Mouse (Mus musculus) spleen, postnatal 4 days (tissue): ENCODE data around the gene Tut7.
"Not testable (repeated sequence)": the region's sequence is repeated elsewhere in the genome, so short reads cannot be mapped to it uniquely, and the experiment has no call there.

Experiments used
- DNase-seq, 2 experiments: peaks; one replicate each; pipeline ENCODE4 v3.0.0; 2022; ENCODE audit warnings: low spot score in 2 of 2

Tut7 gene

GRCm38 (mm10) chr13:59768531-59768930, 54.4 kb downstream of the Tut7 start:
- peak in 1 of 2 experiments; percentile 25 for DNase-seq

DNA sequence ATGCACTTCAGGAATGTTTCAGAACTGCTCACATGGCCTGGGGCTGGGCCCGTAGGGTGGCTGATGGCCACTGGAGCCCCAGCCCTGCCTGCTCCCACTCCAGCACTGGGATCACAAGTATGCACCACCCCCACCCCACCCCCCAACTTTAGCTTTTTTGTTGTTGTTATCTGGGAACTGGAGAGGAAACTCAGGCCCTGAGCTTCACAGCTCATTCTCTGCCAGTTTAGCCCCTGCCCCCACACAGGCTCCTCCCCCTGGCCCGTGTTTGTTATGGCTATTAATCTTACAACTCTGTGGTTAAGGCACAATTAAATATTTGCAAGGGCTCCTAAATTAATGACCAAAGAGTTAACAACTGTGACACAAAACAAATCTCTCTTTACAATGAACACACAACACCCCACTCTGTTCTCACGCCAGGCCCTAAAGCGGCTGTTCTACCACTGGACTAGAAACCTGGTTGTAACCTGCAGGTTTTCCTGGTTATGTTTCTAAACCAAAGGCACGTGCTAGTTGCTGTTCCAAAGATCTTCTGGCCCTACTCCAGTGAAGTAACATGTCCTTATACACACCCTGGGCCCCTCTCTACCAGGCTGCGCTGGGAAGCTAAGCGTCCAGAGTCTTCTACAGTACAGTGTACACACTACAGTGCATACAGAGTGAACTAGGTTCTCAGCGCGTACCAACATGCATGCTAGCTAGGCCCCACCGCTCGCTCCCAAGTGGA, 56.0 kb downstream of the Tut7 start:
- no peak for DNase-seq

GRCm38 (mm10) chr13:59762791-59763190, 60.2 kb downstream of the Tut7 start:
- DNase-seq, result peak in 1 of 2 experiments; percentile 45

- DNase-seq, result no peak
Measured at GRCm38 (mm10) chr13:59756906-59757305, 66.0 kb downstream of the Tut7 start.

DNA sequence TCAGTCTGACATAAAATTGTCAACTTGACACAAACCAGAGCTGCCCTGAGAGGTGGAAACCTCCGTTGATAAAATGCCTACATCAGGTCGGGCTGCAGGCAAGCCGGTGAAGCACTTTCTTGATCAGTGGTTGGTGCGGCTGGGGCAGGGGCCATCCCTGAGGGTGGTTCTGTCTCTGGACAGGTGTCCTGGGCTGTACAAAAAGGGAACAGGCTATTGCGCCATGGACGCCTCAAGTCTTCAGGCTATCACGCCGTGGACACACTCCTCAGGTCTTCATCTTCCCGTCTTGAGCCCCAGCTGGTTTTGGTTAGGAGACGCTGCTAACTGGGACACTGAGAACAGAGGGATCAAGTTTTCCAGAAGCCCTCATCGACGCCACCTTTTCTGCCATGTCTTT, 72.6 kb downstream of the Tut7 start:
- no peak for DNase-seq

- DNase-seq, result no peak
Measured at GRCm38 (mm10) chr13:59746711-59747110, 76.2 kb downstream of the Tut7 start, which contains the start of gene 1700014D04Rik. Gene 1700014D04Rik (minus strand): TSS chr13:59746752.

DNA sequence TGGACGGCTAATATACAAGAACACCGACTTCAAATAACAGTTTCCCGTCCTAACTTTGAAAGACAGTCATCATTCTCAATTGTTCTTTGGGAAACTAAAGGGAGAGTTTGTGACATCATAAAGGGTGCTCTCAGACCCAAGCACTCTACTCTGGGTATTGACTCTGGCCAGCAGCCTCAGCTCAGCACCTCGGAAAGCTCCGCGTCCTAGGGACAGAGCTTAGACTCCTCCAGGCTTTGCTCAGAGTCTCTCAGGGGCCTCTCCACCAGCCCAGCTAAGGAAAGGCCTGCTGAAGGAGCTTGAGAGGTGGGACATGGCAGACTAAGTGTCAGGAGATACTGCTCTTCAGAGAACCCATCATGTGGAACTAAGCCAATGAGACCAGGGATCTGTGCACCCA, 76.8 kb downstream of the Tut7 start:
- DNase-seq, result no peak

GRCm38 (mm10) chr13:59745462-59745861, 77.5 kb downstream of the Tut7 start:
- no peak for DNase-seq

DNA sequence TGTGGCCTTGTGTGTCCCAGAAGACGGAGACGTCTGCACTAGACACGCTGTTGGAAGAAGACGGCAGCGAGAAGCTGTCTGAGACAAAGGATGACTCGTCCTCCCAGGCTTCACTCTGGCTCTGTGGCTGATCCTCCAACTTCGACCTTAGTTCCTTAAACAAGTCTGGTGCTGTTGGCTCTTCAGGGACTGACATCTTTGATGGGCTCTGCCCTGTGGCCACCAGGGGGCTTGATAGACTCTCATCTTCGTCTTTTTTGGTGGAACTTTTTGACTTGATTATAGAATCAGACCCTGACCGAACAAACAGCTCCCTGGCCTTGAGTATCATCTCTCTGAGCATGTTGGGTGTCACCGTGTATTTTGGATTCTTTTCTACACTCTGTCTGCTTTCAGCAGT, 81.2 kb downstream of the Tut7 start:
- DNase-seq, result peak; percentile 50 to 77

GRCm38 (mm10) chr13:59741096-59741495, 81.9 kb downstream of the Tut7 start:
- DNase-seq, result no peak

DNA sequence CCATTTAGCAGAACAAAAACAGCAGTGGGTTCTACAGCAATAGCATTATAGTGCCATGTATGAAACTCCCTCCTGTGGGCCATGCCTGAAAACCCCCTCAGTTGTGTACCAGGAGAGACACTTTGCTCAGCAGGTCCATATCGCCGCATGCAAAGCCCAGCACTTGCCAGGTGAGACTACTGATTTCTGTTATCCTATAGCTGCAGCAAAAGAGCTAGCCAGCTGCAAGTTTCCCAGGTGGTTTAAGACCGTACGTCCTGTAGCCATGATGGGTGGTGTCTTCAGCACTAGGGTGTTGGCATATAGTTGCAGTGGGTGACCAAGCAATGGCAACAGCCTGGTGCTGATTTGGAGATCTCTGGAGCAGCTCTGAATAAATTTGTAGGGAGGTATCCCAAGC, 83.5 kb downstream of the Tut7 start:
- DNase-seq, result peak in 1 of 2 experiments; percentile 50

- no peak for DNase-seq
Measured at GRCm38 (mm10) chr13:59738455-59738854, 84.5 kb downstream of the Tut7 start.

DNA sequence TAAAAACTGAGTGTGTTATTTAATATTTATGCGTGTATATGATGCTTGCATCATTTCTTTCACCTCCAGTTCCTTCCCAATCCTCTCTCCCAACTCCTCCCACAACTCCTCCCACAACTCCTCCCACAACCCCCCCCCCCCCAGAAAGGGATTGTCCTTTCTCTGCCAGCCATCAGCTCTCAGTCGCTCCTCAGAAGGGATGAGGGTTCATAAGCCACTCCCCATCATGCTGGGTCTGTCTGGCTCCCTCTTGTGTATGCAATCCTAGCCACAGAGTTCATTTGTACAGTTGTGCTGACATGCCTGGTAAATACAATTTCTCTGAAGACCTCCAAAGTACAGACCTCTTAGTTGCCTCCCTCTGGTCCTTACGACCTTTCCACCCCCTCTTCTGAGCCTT, 87.8 kb downstream of the Tut7 start:
- DNase-seq, result no peak

DNA sequence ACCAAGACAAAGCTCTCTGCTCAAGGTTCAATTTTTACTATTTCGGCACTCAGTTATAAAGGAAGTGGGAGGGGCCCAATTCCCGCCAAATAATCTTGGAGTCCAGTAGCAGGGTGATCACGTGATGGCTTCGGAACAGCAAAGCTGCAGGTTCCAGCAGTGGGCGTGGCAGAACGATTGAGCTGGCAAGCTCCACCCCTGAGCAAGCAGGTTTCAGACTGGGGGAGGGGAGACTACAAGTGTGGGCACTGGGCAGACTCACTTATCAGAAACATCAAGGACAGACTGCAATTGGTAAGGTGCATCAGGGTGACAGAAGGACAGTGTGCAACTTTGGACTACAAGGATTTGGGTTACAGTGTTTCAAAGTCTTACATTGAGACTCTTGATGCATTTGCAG, 88.6 kb downstream of the Tut7 start:
- DNase-seq, result peak in 1 of 2 experiments; percentile 53

DNA sequence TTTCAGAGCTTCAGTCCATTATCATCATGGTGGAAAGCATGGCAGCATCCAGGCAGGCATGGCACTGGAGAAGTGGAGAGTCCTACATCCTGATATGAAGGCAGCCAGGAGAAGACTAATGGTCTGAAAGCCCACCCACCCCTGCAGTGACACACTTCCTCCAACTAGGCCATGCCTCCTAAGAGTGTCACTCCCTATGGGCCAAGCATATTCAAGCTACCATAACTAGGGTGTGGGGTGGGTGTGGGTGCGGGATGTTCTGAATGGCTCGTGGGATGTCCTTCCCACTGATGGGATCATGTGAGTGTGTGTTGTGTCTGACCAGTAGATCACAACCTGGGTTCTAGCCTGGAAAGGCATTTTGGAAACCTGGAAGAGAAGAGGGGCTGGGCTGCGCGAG, 89.0 kb downstream of the Tut7 start:
- DNase-seq, result no peak

GRCm38 (mm10) chr13:59731652-59732051, 91.3 kb downstream of the Tut7 start, which contains the start of gene Spata31d1d:
Gene Spata31d1d (minus strand): TSS chr13:59731752.
- no peak for DNase-seq

GRCm38 (mm10) chr13:59728378-59729093, 94.4 kb downstream of the Tut7 start:
- peak; percentile 84 to 92 for DNase-seq

- no peak for DNase-seq
Measured at GRCm38 (mm10) chr13:59726139-59726867, 96.6 kb downstream of the Tut7 start.

DNA sequence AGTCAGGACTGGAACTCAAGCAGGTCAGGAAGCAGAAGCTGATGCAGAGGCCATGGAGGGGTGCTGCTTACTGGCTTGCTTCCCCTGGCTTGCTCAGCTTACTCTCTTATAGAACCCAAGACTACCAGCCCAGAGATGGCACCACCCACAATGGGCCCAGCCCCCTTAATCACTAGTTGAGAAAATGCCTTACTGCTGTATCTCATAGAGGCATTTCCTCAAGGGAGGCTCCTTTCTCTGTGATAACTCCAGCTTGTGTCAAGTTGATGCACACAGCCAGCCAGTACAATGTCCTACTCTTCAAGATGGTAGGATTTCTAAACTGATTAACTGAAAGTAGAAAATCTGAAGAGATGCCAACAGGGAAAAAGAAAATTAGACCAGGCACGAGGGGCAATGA, 100.9 kb downstream of the Tut7 start:
- DNase-seq, result not testable (repeated sequence)
